Mouse (Mus musculus) neural tube, embryonic 10.5 days (tissue): Measurements from ENCODE around the gene Gng13.

Source experiments
- DNase-seq: peaks from one replicate; pipeline ENCODE4 v3.0.0-alpha.2; 2017; ENCODE audit warnings: low spot score; ENCODE audit errors: extremely low spot score

Gng13 gene

DNA sequence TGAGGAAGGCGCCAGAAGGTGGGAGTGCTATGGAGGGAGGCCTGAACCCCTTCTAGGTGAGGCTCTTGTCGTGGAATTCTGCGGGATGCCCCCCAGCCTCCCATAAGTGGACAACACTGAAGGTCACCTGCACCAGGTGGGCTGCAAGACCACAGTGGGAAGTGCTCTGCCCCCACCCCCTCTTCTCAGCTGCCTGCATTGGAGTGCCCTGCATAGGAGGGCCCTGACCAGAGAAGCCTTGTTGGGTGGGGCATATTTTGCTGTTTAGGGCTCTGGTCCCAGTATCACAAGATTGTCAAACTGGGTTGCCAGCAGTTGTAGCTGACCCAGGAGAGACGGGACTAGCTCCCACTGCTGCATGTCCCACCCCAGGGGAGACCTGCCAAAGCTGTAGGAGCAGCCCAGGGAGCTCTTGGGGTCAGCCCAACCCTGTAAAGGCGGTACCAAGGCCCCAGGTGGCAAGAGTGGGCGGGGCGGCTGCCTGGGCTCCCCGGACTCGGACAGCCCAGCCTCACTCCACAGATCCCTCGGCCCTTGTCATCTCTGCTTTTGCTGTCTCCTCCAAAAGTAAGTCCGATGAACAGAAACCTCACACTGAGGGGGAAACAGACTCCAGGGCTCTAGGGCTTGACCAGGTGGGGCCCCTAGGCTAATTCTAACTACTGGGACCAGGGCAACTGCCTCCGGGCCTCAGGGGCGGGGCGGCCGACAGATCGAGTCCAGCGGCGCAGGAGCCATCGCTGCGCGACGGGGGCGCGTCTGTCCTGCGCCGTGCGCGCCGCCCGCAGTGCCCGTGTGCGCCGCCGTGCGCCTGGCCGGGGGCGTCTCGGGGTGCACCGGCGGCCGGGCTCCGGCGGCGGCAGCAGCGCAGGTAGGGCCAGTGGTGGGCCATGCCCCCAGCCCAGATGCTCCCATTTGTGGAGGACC is at the start of gene Gng13:
Gene Gng13, plus strand, starts transcription at position 461 of the 927 bp plus-strand sequence.
- DNase-seq, result peak; percentile 44

- no peak for DNase-seq
Observed at GRCm38 (mm10) chr17:25668481-25669055, 48.4 kb upstream of the Gng13 start.

DNA sequence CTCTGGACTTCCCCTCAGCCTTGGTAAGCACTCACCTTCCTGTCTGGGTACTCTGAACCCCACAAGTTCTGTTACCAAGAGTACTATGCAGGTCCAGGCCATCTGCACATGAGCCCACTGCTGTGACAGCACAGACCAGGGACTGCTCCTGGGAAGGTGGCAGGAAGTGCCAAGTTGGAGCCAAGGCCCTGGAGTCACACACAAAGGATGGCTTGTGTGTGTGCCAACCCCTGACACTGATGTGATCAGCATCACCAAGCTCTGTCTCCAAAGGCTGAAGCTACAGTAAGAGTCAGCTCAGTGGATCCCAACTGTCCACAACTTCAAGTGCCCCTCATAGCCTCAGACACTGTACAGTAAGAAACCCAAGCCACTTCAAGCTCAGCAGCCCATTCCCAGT is 44.0 kb upstream of the Gng13 start:
- DNase-seq, result no peak

GRCm38 (mm10) chr17:25677969-25678368 is 39.0 kb upstream of the Gng13 start:
- no peak for DNase-seq

- no peak for DNase-seq
Observed at GRCm38 (mm10) chr17:25679818-25680217, 37.2 kb upstream of the Gng13 start.

DNA sequence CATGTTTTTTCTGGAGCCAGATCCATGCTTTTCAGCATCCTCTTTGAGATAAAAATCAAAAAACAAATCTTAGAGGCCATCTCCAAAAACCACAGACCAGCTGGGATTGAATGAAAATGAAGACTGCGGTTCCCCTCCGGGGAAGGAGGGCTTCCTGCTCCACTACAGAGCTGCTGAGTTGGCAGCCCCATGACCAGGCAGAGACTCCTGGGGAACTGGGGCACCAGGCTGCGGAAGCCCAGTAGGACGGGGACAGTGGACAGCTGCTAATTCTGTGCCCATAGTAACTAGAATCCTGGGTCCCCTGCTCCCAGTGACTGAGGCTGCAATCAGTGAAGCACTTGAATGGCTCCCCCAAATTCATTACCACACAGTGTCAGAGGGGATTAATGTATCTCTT is 35.3 kb upstream of the Gng13 start:
- DNase-seq, result no peak

DNA sequence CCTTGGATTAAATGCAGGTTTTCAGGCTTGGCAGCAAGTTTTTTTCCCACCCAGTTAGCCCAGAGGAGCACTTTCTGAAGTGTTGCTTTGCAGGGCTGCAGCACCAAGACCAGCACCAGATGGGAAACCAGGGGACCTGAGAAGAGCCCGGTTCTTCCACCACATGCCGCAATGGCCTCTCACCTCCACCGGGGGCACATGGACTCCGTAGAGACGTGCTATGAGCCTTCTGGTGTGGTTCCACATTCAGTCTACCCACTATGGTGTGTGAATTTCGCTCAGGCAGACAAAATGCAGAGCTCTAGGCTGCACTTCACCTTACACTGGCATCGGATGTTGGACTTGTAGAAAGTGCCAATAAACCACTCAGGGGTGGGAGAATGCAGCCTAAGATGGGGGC is 30.6 kb upstream of the Gng13 start:
- peak; percentile 41 for DNase-seq

- DNase-seq, result no peak
Observed at GRCm38 (mm10) chr17:25688922-25689321, 28.0 kb upstream of the Gng13 start.

DNA sequence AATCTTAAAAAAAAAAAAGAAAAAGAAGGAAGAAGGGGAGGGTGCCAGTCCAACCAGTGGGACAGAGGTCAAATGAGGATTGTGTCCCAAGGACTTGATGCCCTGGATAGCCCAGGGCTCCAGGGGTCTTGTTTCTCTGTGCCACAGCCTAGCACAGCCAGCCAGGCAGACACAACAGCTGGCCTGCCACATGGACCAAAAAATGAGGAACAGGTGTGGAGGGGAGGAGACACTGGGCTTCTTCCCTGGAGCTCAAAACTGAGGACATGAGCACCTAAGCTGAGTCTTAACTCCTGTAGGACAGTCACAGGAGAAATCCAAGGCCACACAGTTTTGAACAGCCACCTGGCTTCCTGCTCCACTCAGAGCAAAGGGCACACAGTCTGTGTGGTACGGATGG is 20.7 kb upstream of the Gng13 start:
- DNase-seq, result no peak

DNA sequence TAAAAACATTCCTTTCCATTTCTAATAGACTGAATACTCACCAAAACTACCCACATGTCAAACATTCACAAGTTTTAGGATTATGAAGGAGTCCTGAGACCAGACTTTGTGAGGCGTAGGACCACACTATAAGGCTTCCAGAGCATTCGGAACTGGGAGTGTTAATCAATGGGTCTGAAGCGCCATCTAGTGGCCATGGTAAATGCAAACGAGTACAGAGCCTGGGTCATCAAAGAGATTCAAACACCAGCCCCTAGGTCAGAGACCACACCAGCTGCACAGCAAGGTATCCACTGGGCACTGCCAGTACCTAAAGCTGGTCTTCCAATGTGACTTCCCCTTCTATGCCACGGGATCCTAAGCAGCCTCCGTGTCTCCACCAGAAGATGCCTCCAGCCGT is 18.5 kb upstream of the Gng13 start:
- DNase-seq, result peak; percentile 83

- no peak for DNase-seq
Observed at GRCm38 (mm10) chr17:25700863-25701496, 16.0 kb upstream of the Gng13 start.

- no peak for DNase-seq
Observed at GRCm38 (mm10) chr17:25709994-25710393, 7.0 kb upstream of the Gng13 start.

DNA sequence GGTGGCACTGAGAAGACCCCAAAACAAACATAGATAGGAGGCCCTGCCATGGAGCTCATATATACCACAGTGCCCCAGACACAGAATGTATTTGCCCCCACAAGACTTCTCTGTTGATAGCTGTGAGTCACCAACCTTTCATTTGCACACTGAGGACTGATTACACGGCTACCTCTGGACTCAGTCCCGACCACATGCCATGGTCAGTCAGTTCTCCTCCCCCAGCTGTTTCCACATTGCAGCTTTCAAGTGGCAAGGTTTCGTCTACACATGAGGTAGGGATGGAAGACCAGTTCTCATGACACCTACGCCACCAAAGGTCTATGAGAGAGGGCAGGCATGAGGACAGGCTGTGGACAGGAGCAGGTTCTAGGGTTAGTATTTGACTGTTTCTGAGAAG is 5.8 kb upstream of the Gng13 start:
- DNase-seq, result no peak

GRCm38 (mm10) chr17:25715627-25716026 is 1.3 kb upstream of the Gng13 start:
- DNase-seq, result no peak

DNA sequence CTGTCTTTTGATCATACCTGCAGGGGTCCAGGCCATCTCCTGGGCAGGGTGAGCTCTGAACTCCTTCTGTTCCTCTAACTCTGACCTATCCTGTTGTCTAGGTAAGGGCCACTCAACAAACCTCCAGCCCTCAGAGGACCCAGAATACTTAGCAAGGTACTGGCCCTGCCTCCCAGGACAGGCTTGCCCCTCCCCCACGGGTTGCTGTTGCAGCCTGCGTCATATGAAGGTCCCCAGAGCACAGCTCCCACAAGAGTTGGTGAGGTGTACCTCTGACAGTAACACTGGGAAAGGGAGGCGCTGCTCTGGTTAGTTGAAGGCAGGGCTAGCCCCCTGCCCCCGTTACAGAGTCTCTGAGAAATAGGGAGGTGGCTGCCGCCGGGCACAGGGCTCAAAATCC is 841 bp upstream of the Gng13 start:
- DNase-seq, result peak; percentile 30

- DNase-seq, result no peak
Observed at GRCm38 (mm10) chr17:25717691-25718090, 720 bp downstream of the Gng13 start.

GRCm38 (mm10) chr17:25721476-25721875 is 4.5 kb downstream of the Gng13 start:
- no peak for DNase-seq

- DNase-seq, result no peak
Observed at GRCm38 (mm10) chr17:25723470-25723869, 6.5 kb downstream of the Gng13 start.

GRCm38 (mm10) chr17:25723919-25724318 is 6.9 kb downstream of the Gng13 start:
- DNase-seq, result no peak

GRCm38 (mm10) chr17:25725264-25725663 is 8.3 kb downstream of the Gng13 start:
- no peak for DNase-seq

- peak; percentile 95 for DNase-seq
Observed at GRCm38 (mm10) chr17:25727265-25728008, 10.5 kb downstream of the Gng13 start, which contains the start of the genes Chtf18 and Rpusd1. Gene Chtf18, minus strand, starts transcription at chr17:25727419. Gene Rpusd1, plus strand, starts transcription at chr17:25727670.

DNA sequence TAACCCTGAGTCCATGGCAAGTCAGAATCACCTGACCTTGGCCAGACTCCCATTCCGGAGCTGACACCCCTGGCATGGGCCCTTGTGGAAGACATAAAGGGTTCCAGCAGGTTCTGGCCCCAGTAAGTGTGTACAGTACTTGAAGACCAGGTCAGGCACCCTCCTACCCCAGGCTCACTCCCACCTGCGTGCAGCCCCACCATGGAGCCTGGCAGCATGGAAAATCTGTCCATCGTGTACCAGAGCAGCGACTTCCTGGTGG is 11.0 kb downstream of the Gng13 start:
- DNase-seq, result no peak
